Mouse (Mus musculus) G1E (cell line): ENCODE results near the gene Cyp11a1.

Experiments
- CTCF ChIP-seq: IDR thresholded peaks from 2 replicates; pipeline ENCODE4 v1.5.1; 2012; ENCODE audit warnings: low read depth, low read length, inconsistent platforms, mixed read lengths
- GATA1 ChIP-seq: IDR thresholded peaks from 2 replicates; pipeline ENCODE4 v1.6.1; 2012; ENCODE audit warnings: borderline replicate concordance, low read length, inconsistent platforms, mixed read lengths
- TAL1 ChIP-seq: conservative IDR thresholded peaks from 2 replicates; pipeline ENCODE4 v1.6.1; 2012; ENCODE audit warnings: low read depth, low read length, inconsistent platforms, mixed read lengths

DNA sequence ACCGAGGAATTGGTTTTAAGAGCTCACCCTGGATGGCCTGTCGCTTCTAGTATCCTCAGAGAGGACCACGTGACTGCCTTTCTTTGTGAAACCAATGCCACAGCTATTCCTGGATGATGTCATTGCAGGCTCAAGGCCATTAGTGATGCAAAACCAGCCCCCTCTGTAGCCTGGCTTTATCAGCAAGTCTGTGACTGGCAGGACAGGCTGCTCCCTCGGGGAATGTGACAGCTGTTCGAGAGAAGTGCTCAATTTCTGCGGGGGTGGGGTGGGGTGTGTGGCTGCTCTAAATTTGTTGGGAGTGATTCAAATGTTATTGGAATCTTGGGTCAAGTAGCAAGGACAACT, 2.8 kb downstream of the Cyp11a1 start:
- TF ChIP-seq GATA1 (no peak), CTCF (no peak), TAL1 (no peak)
